Mouse (Mus musculus) lung, embryonic 16.5 days (tissue): ENCODE data around the gene Mgst1. TPM values are rescaled to one million over a fixed set of nuclear protein-coding genes. Genes with fewer than 3 reads are reported as not detected.

Source experiments
- ATAC-seq: fragments of 200-750 bp; cut with Nextera tagmentation; 2 replicates; pipeline ENCODE4 v1.8.0; 2017; ENCODE audit warnings: low read depth, mild to moderate bottlenecking, moderate library complexity
- H3K27ac ChIP-seq: fragments of 300-500 bp; sonication (generic); 2 replicates; pipeline ENCODE4 v1.5.1; 2014; ENCODE audit warnings: mild to moderate bottlenecking, control low read depth, low read length
- H3K27me3 ChIP-seq: fragments of 300-500 bp; sonication (generic); 2 replicates; pipeline ENCODE4 v1.6.1; 2014; ENCODE audit warnings: low read depth, low read length, mixed read lengths; ENCODE audit not compliant: control insufficient read depth, insufficient read depth
- H3K36me3 ChIP-seq: fragments of 300-500 bp; sonication (generic); 2 replicates; pipeline ENCODE4 v1.6.1; 2014; ENCODE audit warnings: low read length; ENCODE audit not compliant: control insufficient read depth, insufficient read depth
- H3K4me1 ChIP-seq: fragments of 300-500 bp; sonication (generic); replicated peaks from 2 replicates; pipeline ENCODE4 v1.6.1; 2014; ENCODE audit warnings: low read length, mixed read lengths; ENCODE audit not compliant: control insufficient read depth, insufficient read depth
- H3K4me2 ChIP-seq: fragments of 300-500 bp; sonication (generic); 2 replicates; pipeline ENCODE4 v1.6.1; 2014; ENCODE audit warnings: low read depth, low read length, control low read depth
- H3K4me3 ChIP-seq: fragments of 300-500 bp; sonication (generic); 2 replicates; pipeline ENCODE4 v1.5.1; 2014; ENCODE audit warnings: mild to moderate bottlenecking, low read length, control low read depth
- H3K9ac ChIP-seq: fragments of 300-500 bp; sonication (generic); 2 replicates; pipeline ENCODE4 v1.6.1; 2014; ENCODE audit warnings: low read length, control low read depth
- H3K9me3 ChIP-seq: fragments of 300-500 bp; sonication (generic); 2 replicates; pipeline ENCODE4 v1.6.1; 2016; ENCODE audit warnings: low read length; ENCODE audit not compliant: control insufficient read depth
- WGBS: fragments of 180-500 bp; shearing (Covaris S2); extraction: QIAGEN DNeasy Blood & Tissue Kit; methylation state at CpG from one replicate; pipeline ENCODE4 v1.1.7; 2014; 5-methylcytosine and 5-hydroxymethylcytosine counted together
- polyA plus RNA-seq: library from polyadenylated mRNA; unstranded; fragments of >200 nt; fragmentation: Nextera tagmentation; extraction: Ambion mirVana; gene quantifications from 2 replicates; pipeline ENCODE4 v1.2.1, GENCODE M21; 2015

Mgst1 gene
- polyA plus RNA-seq, 1 experiment from 2014 or later = 361 TPM

- Histone ChIP-seq H3K4me3 (no peak overlapping the region), H3K36me3 (no peaks in the 10 kb centered on the region), H3K4me1 (no peaks in the 10 kb centered on the region), H3K9me3 (no peaks in the 10 kb centered on the region), H3K4me2 (no peak overlapping the region), H3K27me3 (no peaks in the 10 kb centered on the region), H3K27ac (no peak overlapping the region), H3K9ac (no peak overlapping the region)
- WGBS = 51% methylated on average over 3 of the region's 3 CpGs
- ATAC-seq = no peak
These were observed 9.6 kb upstream of the Mgst1 start for GRCm38 (mm10) chr6:138130541-138130940.

- Histone ChIP-seq H3K4me2 (peak overlapping the region; percentile 60), H3K4me3 (peak overlapping the region; percentile 58), H3K27me3 (no peaks in the 10 kb centered on the region), H3K9ac (peak overlapping the region; percentile 71), H3K9me3 (no peaks in the 10 kb centered on the region), H3K4me1 (peaks cover 27% of the 10 kb centered on the region), H3K27ac (peak overlapping the region; percentile 91), H3K36me3 (no peaks in the 10 kb centered on the region)
- ATAC-seq = peak; percentile 64
- under 1% methylated on average over 16 of the region's 16 CpGs for WGBS
These were observed 220 bp downstream of the Mgst1 start for GRCm38 (mm10) chr6:138140336-138140735.

- peak; percentile 85 for ATAC-seq
- peak overlapping the region; percentile 60 for H3K4me2 ChIP-seq
- WGBS = 11% methylated on average over 4 of the region's 4 CpGs
- peak overlapping the region; percentile 58 for H3K4me3 ChIP-seq
- H3K9ac ChIP-seq = peak overlapping the region; percentile 71
- no peaks in the 10 kb centered on the region for H3K9me3 ChIP-seq
- H3K4me1 ChIP-seq = peaks cover 27% of the 10 kb centered on the region
- no peaks in the 10 kb centered on the region for H3K27me3 ChIP-seq
- H3K36me3 ChIP-seq = no peaks in the 10 kb centered on the region
- H3K27ac ChIP-seq = peak overlapping the region; percentile 91
These were observed 1.0 kb downstream of the Mgst1 start for GRCm38 (mm10) chr6:138141111-138141592.

GRCm38 (mm10) chr6:138142604-138143003 is 2.5 kb downstream of the Mgst1 start:
- Histone ChIP-seq H3K4me1 (peaks cover 27% of the 10 kb centered on the region), H3K27ac (peak overlapping the region; percentile 87), H3K9ac (peak overlapping the region; percentile 39; the same call in 1 of the 2 replicates), H3K4me3 (peak overlapping the region; percentile 58), H3K4me2 (peak overlapping the region; percentile 60), H3K36me3 (no peaks in the 10 kb centered on the region), H3K27me3 (no peaks in the 10 kb centered on the region), H3K9me3 (no peaks in the 10 kb centered on the region)
- ATAC-seq = no peak
- 76% methylated on average over 7 of the region's 7 CpGs for WGBS

GRCm38 (mm10) chr6:138143450-138143849 is 3.3 kb downstream of the Mgst1 start:
- Histone ChIP-seq H3K27me3 (no peaks in the 10 kb centered on the region), H3K9me3 (no peaks in the 10 kb centered on the region), H3K9ac (no peak overlapping the region), H3K4me1 (peaks cover 27% of the 10 kb centered on the region), H3K4me2 (peak overlapping the region; percentile 60), H3K27ac (peak overlapping the region; percentile 87), H3K4me3 (0 out of 2 replicates have a peak overlapping the region, but pooled peaks have one; percentile 13), H3K36me3 (no peaks in the 10 kb centered on the region)
- 47% methylated on average over 3 of the region's 3 CpGs for WGBS
- ATAC-seq = peak; percentile 68

GRCm38 (mm10) chr6:138153111-138153510 is 13.0 kb downstream of the Mgst1 start:
- no peak overlapping the region for H3K4me3 ChIP-seq
- no peaks in the 10 kb centered on the region for H3K9me3 ChIP-seq
- peaks cover 9% of the 10 kb centered on the region; the same call in 1 of the 2 replicates for H3K36me3 ChIP-seq
- no peak for ATAC-seq
- H3K4me2 ChIP-seq = no peak overlapping the region
- no peaks in the 10 kb centered on the region for H3K4me1 ChIP-seq
- H3K27me3 ChIP-seq = no peaks in the 10 kb centered on the region
- no peak overlapping the region for H3K9ac ChIP-seq
- H3K27ac ChIP-seq = no peak overlapping the region
- 21% methylated on average over 5 of the region's 5 CpGs for WGBS

GRCm38 (mm10) chr6:138163920-138164319 is 23.8 kb downstream of the Mgst1 start:
- no peaks in the 10 kb centered on the region for H3K36me3 ChIP-seq
- no peaks in the 10 kb centered on the region for H3K4me1 ChIP-seq
- H3K9me3 ChIP-seq = no peaks in the 10 kb centered on the region
- H3K4me2 ChIP-seq = no peak overlapping the region
- H3K4me3 ChIP-seq = no peak overlapping the region
- 71% methylated on average over 7 of the region's 7 CpGs for WGBS
- no peak for ATAC-seq
- H3K9ac ChIP-seq = no peak overlapping the region
- H3K27ac ChIP-seq = no peak overlapping the region
- no peaks in the 10 kb centered on the region for H3K27me3 ChIP-seq

GRCm38 (mm10) chr6:138171480-138172224 is 31.5 kb downstream of the Mgst1 start:
- Histone ChIP-seq H3K36me3 (no peaks in the 10 kb centered on the region), H3K4me1 (no peaks in the 10 kb centered on the region; the same call in 1 of the 2 replicates), H3K4me2 (no peak overlapping the region), H3K4me3 (no peak overlapping the region), H3K27me3 (no peaks in the 10 kb centered on the region), H3K9ac (no peak overlapping the region), H3K9me3 (no peaks in the 10 kb centered on the region), H3K27ac (no peak overlapping the region)
- WGBS = 40% methylated on average over 15 of the region's 15 CpGs
- ATAC-seq = peak; percentile 97
